Mouse (Mus musculus): ENCODE measurements at regions not wholly inside any gene's neighbourhood (a gene's known extent, or its start where the extent isn't known, plus 50 kb on each side); places are given as distances from the start of the nearest gene placed in this dataset.
A peak's percentile ranks its signal among the peaks of the same experiment; 100 is the strongest.

GRCm38 (mm10) chr3:159069957-159070684 is 425.1 kb upstream of the Depdc1a start:
- H3K9me3 ChIP-seq (replicated peaks; ENCODE audit: control insufficient read depth, low read length), result no peaks in the 10 kb centered on the region
- DNase-seq (ENCODE audit: low spot score), result peak; percentile 37

GRCm38 (mm10) chr3:159056960-159057525 is 438.2 kb upstream of the Depdc1a start:
- ATAC-seq (no peak), DNase-seq (ENCODE audit: low spot score) (no peak)
- Histone ChIP-seq H3K4me1 (ENCODE audit: control insufficient read depth, insufficient read depth, low read length) (no peaks in the 10 kb centered on the region), H3K27ac (ENCODE audit: low read depth, low read length) (no peak overlapping the region), H3K36me3 (ENCODE audit: control insufficient read depth, insufficient read depth, low read length) (no peaks in the 10 kb centered on the region), H3K9ac (ENCODE audit: low read length) (no peak overlapping the region), H3K4me2 (ENCODE audit: low read length) (no peak overlapping the region), H3K4me3 (ENCODE audit: low read depth, low read length) (no peak overlapping the region), H3K27me3 (replicated peaks; ENCODE audit: control insufficient read depth, insufficient read depth, low read length) (no peaks in the 10 kb centered on the region), H3K9me3 (replicated peaks; ENCODE audit: control insufficient read depth, low read length) (no peaks in the 10 kb centered on the region)
- 84% methylated on average over 1 of the region's 1 CpGs for WGBS

More at GRCm38 (mm10) chr3:159069957-159070684, 425.1 kb upstream of the Depdc1a start:
- no peak overlapping the region for H3K4me2 ChIP-seq (ENCODE audit: low read length)
- no peak overlapping the region for H3K4me3 ChIP-seq (ENCODE audit: low read depth, low read length)
- no peaks in the 10 kb centered on the region for H3K36me3 ChIP-seq (ENCODE audit: control insufficient read depth, insufficient read depth, low read length)
- no peak overlapping the region for H3K9ac ChIP-seq (ENCODE audit: low read length)
- no peaks in the 10 kb centered on the region for H3K4me1 ChIP-seq (ENCODE audit: control insufficient read depth, insufficient read depth, low read length)
- ATAC-seq, result peak; percentile 52; the same call in 1 of the 2 replicates
- H3K27me3 ChIP-seq (replicated peaks; ENCODE audit: control insufficient read depth, insufficient read depth, low read length), result no peaks in the 10 kb centered on the region
- no peak overlapping the region for H3K27ac ChIP-seq (ENCODE audit: low read depth, low read length)

- no peak overlapping the region for H3K4me2 ChIP-seq (ENCODE audit: low read length)
- H3K4me1 ChIP-seq (ENCODE audit: control insufficient read depth, insufficient read depth, low read length), result no peaks in the 10 kb centered on the region
- no peak overlapping the region for H3K9ac ChIP-seq (ENCODE audit: low read length)
- no peaks in the 10 kb centered on the region for H3K36me3 ChIP-seq (ENCODE audit: control insufficient read depth, insufficient read depth, low read length)
- no peak overlapping the region for H3K27ac ChIP-seq (ENCODE audit: low read depth, low read length)
- DNase-seq (ENCODE audit: low spot score) (no peak), ATAC-seq (no peak)
- 61% methylated on average over 4 of the region's 4 CpGs for WGBS
- H3K27me3 ChIP-seq (replicated peaks; ENCODE audit: control insufficient read depth, insufficient read depth, low read length), result no peaks in the 10 kb centered on the region
- H3K9me3 ChIP-seq (replicated peaks; ENCODE audit: control insufficient read depth, low read length), result no peaks in the 10 kb centered on the region
- no peak overlapping the region for H3K4me3 ChIP-seq (ENCODE audit: low read depth, low read length)
Observed at GRCm38 (mm10) chr3:159034806-159035205, 460.4 kb upstream of the Depdc1a start.

GRCm38 (mm10) chr3:159031581-159031980 is 463.7 kb upstream of the Depdc1a start:
- H3K9me3 ChIP-seq (replicated peaks; ENCODE audit: control insufficient read depth, low read length), result no peaks in the 10 kb centered on the region
- H3K4me3 ChIP-seq (ENCODE audit: low read depth, low read length), result no peak overlapping the region
- no peak overlapping the region for H3K9ac ChIP-seq (ENCODE audit: low read length)
- WGBS, result 88% methylated on average over 3 of the region's 3 CpGs
- H3K4me1 ChIP-seq (ENCODE audit: control insufficient read depth, insufficient read depth, low read length), result no peaks in the 10 kb centered on the region
- H3K27me3 ChIP-seq (replicated peaks; ENCODE audit: control insufficient read depth, insufficient read depth, low read length), result no peaks in the 10 kb centered on the region
- H3K27ac ChIP-seq (ENCODE audit: low read depth, low read length), result no peak overlapping the region
- no peak overlapping the region for H3K4me2 ChIP-seq (ENCODE audit: low read length)
- no peak for ATAC-seq
- DNase-seq (ENCODE audit: low spot score), result no peak
- no peaks in the 10 kb centered on the region for H3K36me3 ChIP-seq (ENCODE audit: control insufficient read depth, insufficient read depth, low read length)

GRCm38 (mm10) chr3:159030675-159031074 is 464.6 kb upstream of the Depdc1a start:
- no peaks in the 10 kb centered on the region for H3K4me1 ChIP-seq (ENCODE audit: control insufficient read depth, insufficient read depth, low read length)
- ATAC-seq (no peak), DNase-seq (ENCODE audit: low spot score) (no peak)
- H3K27me3 ChIP-seq (replicated peaks; ENCODE audit: control insufficient read depth, insufficient read depth, low read length), result no peaks in the 10 kb centered on the region
- no peak overlapping the region for H3K27ac ChIP-seq (ENCODE audit: low read depth, low read length)
- no peak overlapping the region for H3K4me3 ChIP-seq (ENCODE audit: low read depth, low read length)
- no peaks in the 10 kb centered on the region for H3K9me3 ChIP-seq (replicated peaks; ENCODE audit: control insufficient read depth, low read length)
- no peak overlapping the region for H3K9ac ChIP-seq (ENCODE audit: low read length)
- no peaks in the 10 kb centered on the region for H3K36me3 ChIP-seq (ENCODE audit: control insufficient read depth, insufficient read depth, low read length)
- WGBS, result 86% methylated on average over 3 of the region's 3 CpGs
- no peak overlapping the region for H3K4me2 ChIP-seq (ENCODE audit: low read length)

- Histone ChIP-seq H3K36me3 (ENCODE audit: control insufficient read depth, insufficient read depth, low read length) (no peaks in the 10 kb centered on the region), H3K4me2 (ENCODE audit: low read length) (no peak overlapping the region), H3K27ac (ENCODE audit: low read depth, low read length) (no peak overlapping the region), H3K4me1 (ENCODE audit: control insufficient read depth, insufficient read depth, low read length) (no peaks in the 10 kb centered on the region), H3K4me3 (ENCODE audit: low read depth, low read length) (no peak overlapping the region), H3K9me3 (replicated peaks; ENCODE audit: control insufficient read depth, low read length) (no peaks in the 10 kb centered on the region), H3K27me3 (replicated peaks; ENCODE audit: control insufficient read depth, insufficient read depth, low read length) (no peaks in the 10 kb centered on the region), H3K9ac (ENCODE audit: low read length) (no peak overlapping the region)
- DNase-seq (ENCODE audit: low spot score), result no peak
- 93% methylated on average over 2 of the region's 2 CpGs for WGBS
- ATAC-seq, result no peak
Observed at GRCm38 (mm10) chr3:159029951-159030350, 465.3 kb upstream of the Depdc1a start.

- Histone ChIP-seq H3K4me3 (ENCODE audit: low read depth, low read length) (no peak overlapping the region), H3K27me3 (replicated peaks; ENCODE audit: control insufficient read depth, insufficient read depth, low read length) (no peaks in the 10 kb centered on the region), H3K9ac (ENCODE audit: low read length) (no peak overlapping the region), H3K4me2 (ENCODE audit: low read length) (no peak overlapping the region), H3K9me3 (replicated peaks; ENCODE audit: control insufficient read depth, low read length) (no peaks in the 10 kb centered on the region), H3K4me1 (ENCODE audit: control insufficient read depth, insufficient read depth, low read length) (no peaks in the 10 kb centered on the region), H3K36me3 (ENCODE audit: control insufficient read depth, insufficient read depth, low read length) (no peaks in the 10 kb centered on the region), H3K27ac (ENCODE audit: low read depth, low read length) (no peak overlapping the region)
- ATAC-seq (no peak), DNase-seq (ENCODE audit: low spot score) (no peak)
Observed at GRCm38 (mm10) chr3:159020447-159020846, 458.4 kb upstream of the Lrrc7 start.

GRCm38 (mm10) chr3:159017269-159017668 is 455.2 kb upstream of the Lrrc7 start:
- Histone ChIP-seq H3K4me3 (ENCODE audit: low read depth, low read length) (no peak overlapping the region), H3K36me3 (ENCODE audit: control insufficient read depth, insufficient read depth, low read length) (no peaks in the 10 kb centered on the region), H3K9me3 (replicated peaks; ENCODE audit: control insufficient read depth, low read length) (no peaks in the 10 kb centered on the region), H3K4me2 (ENCODE audit: low read length) (no peak overlapping the region), H3K4me1 (ENCODE audit: control insufficient read depth, insufficient read depth, low read length) (no peaks in the 10 kb centered on the region), H3K9ac (ENCODE audit: low read length) (no peak overlapping the region), H3K27me3 (replicated peaks; ENCODE audit: control insufficient read depth, insufficient read depth, low read length) (no peaks in the 10 kb centered on the region), H3K27ac (ENCODE audit: low read depth, low read length) (no peak overlapping the region)
- ATAC-seq (no peak), DNase-seq (ENCODE audit: low spot score) (no peak)

GRCm38 (mm10) chr3:159016426-159016825 is 454.4 kb upstream of the Lrrc7 start:
- Histone ChIP-seq H3K27me3 (replicated peaks; ENCODE audit: control insufficient read depth, insufficient read depth, low read length) (no peaks in the 10 kb centered on the region), H3K4me3 (ENCODE audit: low read depth, low read length) (no peak overlapping the region), H3K27ac (ENCODE audit: low read depth, low read length) (no peak overlapping the region), H3K4me2 (ENCODE audit: low read length) (no peak overlapping the region), H3K9ac (ENCODE audit: low read length) (no peak overlapping the region), H3K9me3 (replicated peaks; ENCODE audit: control insufficient read depth, low read length) (no peaks in the 10 kb centered on the region), H3K4me1 (ENCODE audit: control insufficient read depth, insufficient read depth, low read length) (no peaks in the 10 kb centered on the region), H3K36me3 (ENCODE audit: control insufficient read depth, insufficient read depth, low read length) (no peaks in the 10 kb centered on the region)
- DNase-seq (ENCODE audit: low spot score) (peak; percentile 23), ATAC-seq (no peak)

Measured in forebrain, embryonic 14.5 days (tissue).